Mouse (Mus musculus): ENCODE measurements at regions not wholly inside any gene's neighbourhood (a gene's known extent, or its start where the extent isn't known, plus 50 kb on each side); places are given as distances from the start of the nearest gene placed in this dataset.

DNA sequence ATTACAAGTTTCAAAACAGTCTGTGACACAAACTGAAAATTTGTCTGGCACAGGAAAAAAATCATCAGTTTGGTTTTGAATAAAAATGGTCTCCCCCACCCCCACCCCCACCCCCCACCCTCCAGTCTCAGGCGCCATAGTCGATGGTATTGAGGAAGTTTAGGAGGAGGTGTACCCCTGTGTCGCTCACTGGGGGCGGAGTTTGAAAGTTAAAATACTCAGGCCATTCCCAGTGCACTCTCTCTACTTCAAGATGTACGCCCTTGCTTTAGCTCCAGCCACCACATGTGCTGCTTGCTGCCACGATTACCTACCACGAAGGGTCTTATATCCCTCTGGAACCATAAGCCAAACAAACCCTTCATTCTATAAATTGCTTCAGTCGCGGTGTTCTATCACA, 337.6 kb downstream of the Rapgef2 start:
- H3K27ac ChIP-seq = no peak overlapping the region
- no peaks in the 10 kb centered on the region for H3K4me1 ChIP-seq
- H3K27me3 ChIP-seq (ENCODE audit: insufficient read depth, poor library complexity, severe bottlenecking) = no peaks in the 10 kb centered on the region
- no peaks in the 10 kb centered on the region for H3K36me3 ChIP-seq
- no peak for DNase-seq (ENCODE audit: low spot score)
- no peak overlapping the region for H3K4me3 ChIP-seq
- H3K9me3 ChIP-seq = no peaks in the 10 kb centered on the region
- whole genome bisulfite sequencing = 81% methylated on average over 9 of the region's 9 CpGs

DNA sequence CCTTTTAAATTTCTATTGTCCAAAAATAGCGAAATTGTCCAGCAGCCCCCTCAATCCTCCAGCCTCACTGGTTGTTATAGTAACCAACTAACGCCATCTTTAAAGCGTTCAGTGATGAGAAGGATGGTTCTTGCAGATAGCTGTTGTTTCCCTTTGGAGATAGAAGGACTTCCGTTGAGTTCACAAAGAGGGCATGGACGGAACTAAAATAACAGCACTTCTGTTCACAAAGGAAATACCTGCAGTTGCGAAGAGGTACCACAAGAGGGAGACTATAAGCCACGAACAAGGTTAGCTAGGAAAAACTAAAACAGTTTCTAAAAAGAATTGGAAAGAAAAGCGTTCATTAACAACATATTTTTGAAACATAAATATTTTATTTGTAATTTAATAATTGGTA, 338.1 kb downstream of the Rapgef2 start:
- 26% methylated on average over 8 of the region's 8 CpGs for WGBS
- Histone ChIP-seq H3K4me1 (no peaks in the 10 kb centered on the region), H3K36me3 (no peaks in the 10 kb centered on the region)

DNA sequence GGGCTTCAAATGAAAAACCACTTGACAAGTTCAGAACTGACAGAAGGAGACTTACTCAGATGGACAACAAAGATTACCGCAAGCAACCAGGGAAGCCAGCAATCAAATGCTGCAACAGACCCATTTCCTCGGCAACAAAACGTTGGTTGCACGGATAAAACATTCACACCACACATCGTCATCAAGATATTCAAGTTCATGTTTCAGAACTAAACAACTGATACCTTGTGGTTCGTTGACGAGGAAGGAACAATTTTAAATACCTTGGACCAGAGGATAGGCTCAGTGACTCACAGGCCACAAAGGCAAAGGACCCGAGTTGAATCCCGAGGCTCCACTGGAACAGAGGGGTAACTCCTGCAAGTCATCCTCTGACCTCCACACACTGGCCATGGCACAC, 339.1 kb downstream of the Rapgef2 start:
- no peaks in the 10 kb centered on the region for H3K36me3 ChIP-seq
- DNase-seq (ENCODE audit: low spot score) = no peak
- no peak overlapping the region for H3K27ac ChIP-seq
- H3K27me3 ChIP-seq (ENCODE audit: insufficient read depth, poor library complexity, severe bottlenecking) = no peaks in the 10 kb centered on the region
- H3K9me3 ChIP-seq = no peaks in the 10 kb centered on the region
- H3K4me1 ChIP-seq = no peaks in the 10 kb centered on the region
- H3K4me3 ChIP-seq = no peak overlapping the region
- 86% methylated on average over 9 of the region's 9 CpGs for WGBS

More for the DNA sequence above, 338.1 kb downstream of the Rapgef2 start:
- no peak for DNase-seq (ENCODE audit: low spot score)
- H3K27ac ChIP-seq = no peak overlapping the region
- H3K9me3 ChIP-seq = no peaks in the 10 kb centered on the region
- H3K27me3 ChIP-seq (ENCODE audit: insufficient read depth, poor library complexity, severe bottlenecking) = no peaks in the 10 kb centered on the region
- no peak overlapping the region for H3K4me3 ChIP-seq

DNA sequence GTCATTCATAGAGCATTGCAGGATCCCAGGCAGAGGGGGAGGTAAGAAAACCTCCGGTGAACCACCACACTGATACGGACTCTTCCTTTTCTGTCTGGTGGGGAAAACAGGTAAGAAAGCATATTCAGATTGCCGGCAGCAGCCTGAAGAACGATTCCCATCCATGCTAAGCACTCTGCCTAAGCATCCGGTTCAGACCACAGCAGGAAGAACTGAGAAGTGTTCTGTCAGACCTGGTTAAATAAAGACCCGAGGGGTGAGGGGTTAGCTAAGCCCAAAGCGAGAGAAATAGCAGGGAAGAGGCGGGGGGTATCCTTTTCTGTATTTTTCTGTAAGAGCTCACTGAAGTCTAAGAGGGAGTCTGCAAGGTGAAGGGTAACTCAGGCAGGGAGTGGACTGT, 342.1 kb downstream of the Rapgef2 start:
- Histone ChIP-seq H3K36me3 (no peaks in the 10 kb centered on the region), H3K27me3 (ENCODE audit: insufficient read depth, poor library complexity, severe bottlenecking) (no peaks in the 10 kb centered on the region), H3K4me1 (no peaks in the 10 kb centered on the region), H3K9me3 (no peaks in the 10 kb centered on the region), H3K27ac (no peak overlapping the region), H3K4me3 (no peak overlapping the region)
- WGBS = 75% methylated on average over 8 of the region's 8 CpGs
- no peak for DNase-seq (ENCODE audit: low spot score)

DNA sequence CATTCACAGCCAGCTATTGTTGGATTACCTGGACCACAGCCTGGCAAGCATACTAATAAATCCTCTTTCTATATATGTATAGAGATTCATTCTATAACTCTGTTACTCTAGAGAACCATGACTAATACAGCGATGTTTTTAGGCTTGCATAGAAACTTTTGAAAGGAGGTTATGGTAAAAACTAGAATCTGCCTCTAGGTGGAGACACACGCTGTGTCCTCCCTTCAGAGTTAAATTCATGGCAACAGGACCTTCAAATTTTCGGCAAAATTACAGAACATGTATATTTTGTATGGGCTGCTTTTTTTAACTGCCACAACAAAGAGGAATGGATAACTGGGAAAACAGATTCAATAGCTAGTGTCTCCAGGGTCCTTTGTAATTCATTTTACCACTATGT, 353.3 kb downstream of the Rapgef2 start:
- no peaks in the 10 kb centered on the region for H3K4me1 ChIP-seq
- H3K9me3 ChIP-seq = no peaks in the 10 kb centered on the region
- 69% methylated on average over 3 of the region's 3 CpGs for WGBS
- no peak overlapping the region for H3K4me3 ChIP-seq
- no peaks in the 10 kb centered on the region for H3K27me3 ChIP-seq (ENCODE audit: insufficient read depth, poor library complexity, severe bottlenecking)
- no peak overlapping the region for H3K27ac ChIP-seq
- H3K36me3 ChIP-seq = no peaks in the 10 kb centered on the region
- no peak for DNase-seq (ENCODE audit: low spot score)

DNA sequence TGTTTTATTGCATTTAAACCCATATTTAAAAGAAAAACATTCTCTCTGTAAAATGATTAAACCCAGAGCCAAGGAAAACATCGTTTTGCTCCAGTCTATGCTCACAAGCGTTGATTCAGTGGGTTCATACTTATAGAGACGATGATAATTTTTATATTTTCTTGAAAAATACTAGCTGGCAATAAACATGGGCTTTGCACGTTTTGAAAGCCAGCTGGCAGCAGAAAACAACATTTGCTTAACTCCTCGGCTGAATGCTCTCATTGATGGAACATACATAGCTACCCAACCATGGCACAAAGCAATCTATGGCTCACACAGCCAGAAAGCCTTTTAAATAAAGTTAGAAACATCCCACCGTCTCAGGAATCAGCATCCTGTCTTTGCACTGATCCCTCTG, 366.5 kb downstream of the Rapgef2 start:
- Histone ChIP-seq H3K4me1 (no peaks in the 10 kb centered on the region), H3K27ac (no peak overlapping the region), H3K27me3 (ENCODE audit: insufficient read depth, poor library complexity, severe bottlenecking) (no peaks in the 10 kb centered on the region), H3K36me3 (no peaks in the 10 kb centered on the region), H3K9me3 (no peaks in the 10 kb centered on the region), H3K4me3 (no peak overlapping the region)
- no peak for DNase-seq (ENCODE audit: low spot score)
- 57% methylated on average over 6 of the region's 6 CpGs for WGBS

DNA sequence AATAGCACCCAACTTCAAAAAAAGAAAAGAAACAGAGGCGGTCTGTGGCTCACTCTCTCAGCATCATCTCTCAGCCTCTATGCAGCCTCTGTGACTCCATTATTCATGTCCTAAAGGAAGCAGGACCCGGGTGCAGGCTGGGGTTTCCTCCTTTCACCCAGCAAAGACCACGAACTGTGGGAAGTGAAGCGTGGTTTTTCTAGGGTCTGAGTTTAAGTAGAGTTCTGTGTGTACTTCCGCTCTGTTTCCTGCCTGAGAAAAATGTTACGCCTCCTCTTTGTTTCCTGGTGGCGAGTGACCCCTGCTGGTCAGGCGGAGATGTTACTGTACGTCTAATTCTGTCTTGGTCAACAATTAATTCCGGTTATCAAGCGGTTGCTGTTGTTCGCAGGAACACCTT, 366.9 kb downstream of the Rapgef2 start:
- Histone ChIP-seq H3K27ac (0 out of 2 replicates have a peak overlapping the region, but pooled peaks have one; percentile 63), H3K27me3 (ENCODE audit: insufficient read depth, poor library complexity, severe bottlenecking) (no peaks in the 10 kb centered on the region), H3K9me3 (no peaks in the 10 kb centered on the region), H3K4me3 (peak overlapping the region; percentile 43), H3K4me1 (no peaks in the 10 kb centered on the region), H3K36me3 (no peaks in the 10 kb centered on the region)
- peak; percentile 78 for DNase-seq (ENCODE audit: low spot score)
- WGBS = 26% methylated on average over 12 of the region's 12 CpGs

DNA sequence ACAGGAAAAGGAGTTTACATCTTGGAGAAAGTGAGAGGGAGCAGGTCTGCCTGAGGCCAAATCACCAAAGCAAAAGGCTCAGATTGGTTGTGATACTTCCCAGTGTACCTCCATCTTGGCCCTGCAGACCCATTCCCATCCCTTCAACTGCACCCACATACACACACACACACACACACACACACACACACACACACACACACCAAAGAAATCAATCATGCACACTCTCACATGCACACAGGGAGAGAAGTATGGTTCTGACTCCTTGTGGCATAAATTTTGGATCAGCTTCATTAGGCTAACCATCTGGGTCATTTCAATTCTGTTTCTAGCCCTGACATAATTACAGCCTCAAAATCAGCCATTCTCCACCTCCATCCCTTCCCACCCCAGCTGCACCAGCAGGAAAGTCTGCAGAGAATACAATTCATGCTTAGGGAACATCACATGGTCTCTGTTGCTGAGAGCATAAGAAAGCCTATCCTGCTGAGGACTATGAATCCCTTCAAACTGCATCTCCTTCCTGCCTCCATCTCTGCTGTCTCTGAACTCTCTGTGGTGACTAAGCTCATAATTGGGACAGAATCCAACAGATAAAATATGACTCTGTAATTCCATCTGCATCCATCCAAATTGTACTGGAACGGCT, 378.0 kb downstream of the Rapgef2 start:
- no peaks in the 10 kb centered on the region for H3K27me3 ChIP-seq (ENCODE audit: insufficient read depth, poor library complexity, severe bottlenecking)
- no peaks in the 10 kb centered on the region for H3K4me1 ChIP-seq
- H3K9me3 ChIP-seq = no peaks in the 10 kb centered on the region
- H3K27ac ChIP-seq = no peak overlapping the region
- no peak for DNase-seq (ENCODE audit: low spot score)
- H3K36me3 ChIP-seq = no peaks in the 10 kb centered on the region
- WGBS = 78% methylated on average over 1 of the region's 1 CpGs
- no peak overlapping the region for H3K4me3 ChIP-seq

DNA sequence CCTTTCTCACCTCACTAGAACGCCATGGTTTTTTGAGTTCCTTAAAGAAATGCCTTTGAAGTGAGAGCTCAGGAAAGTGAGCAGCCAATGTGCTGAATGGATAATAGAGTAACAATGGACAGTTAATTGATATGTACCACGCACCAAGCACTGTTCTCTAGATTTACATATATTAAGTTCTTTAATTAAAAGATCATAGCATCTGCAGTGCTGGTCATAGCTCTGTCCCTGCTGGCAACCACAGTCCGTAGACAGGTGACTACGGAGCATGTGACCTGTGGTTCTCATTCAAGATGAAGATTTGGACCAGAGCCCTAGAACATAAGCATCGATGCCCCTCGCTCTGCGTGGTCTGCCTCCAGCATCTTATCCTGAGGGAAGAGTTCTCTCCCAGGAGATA, 378.5 kb downstream of the Rapgef2 start:
- H3K4me3 ChIP-seq = no peak overlapping the region
- no peak overlapping the region for H3K27ac ChIP-seq
- H3K36me3 ChIP-seq = no peaks in the 10 kb centered on the region
- H3K9me3 ChIP-seq = no peaks in the 10 kb centered on the region
- whole genome bisulfite sequencing = 85% methylated on average over 7 of the region's 7 CpGs
- H3K27me3 ChIP-seq (ENCODE audit: insufficient read depth, poor library complexity, severe bottlenecking) = no peaks in the 10 kb centered on the region
- H3K4me1 ChIP-seq = no peaks in the 10 kb centered on the region
- no peak for DNase-seq (ENCODE audit: low spot score)

DNA sequence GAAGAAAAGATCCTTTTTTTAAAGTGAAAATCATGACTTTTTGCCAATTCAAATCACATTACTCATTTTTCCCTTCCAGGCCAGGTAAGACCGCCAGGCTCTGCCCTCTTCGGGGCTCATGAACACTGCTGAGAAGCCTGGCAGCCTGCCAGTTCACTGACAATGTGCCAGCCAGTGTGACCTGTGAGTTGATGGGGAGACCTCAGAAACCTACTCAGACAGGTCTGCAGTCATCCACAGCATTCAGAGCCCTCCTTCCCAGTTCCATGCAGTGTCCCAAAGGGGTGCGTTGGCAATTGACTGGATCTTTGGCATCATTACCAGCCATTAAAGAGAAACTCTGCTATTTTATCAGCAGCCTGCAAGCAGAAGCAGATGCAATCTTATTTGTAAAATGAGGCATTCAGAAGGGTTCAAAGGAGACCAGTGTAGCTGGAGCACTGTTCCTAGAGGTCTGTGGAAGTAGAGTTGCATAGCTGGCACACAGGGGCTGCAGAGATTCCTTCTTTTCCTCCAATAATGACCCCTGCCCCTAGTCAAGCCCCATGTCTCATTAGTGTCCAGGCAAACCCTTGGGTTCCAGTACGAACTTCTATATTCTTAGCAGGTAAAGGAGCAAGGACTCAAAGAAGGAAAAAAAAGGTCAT, 384.4 kb downstream of the Rapgef2 start:
- DNase-seq (ENCODE audit: low spot score) = no peak
- no peaks in the 10 kb centered on the region for H3K36me3 ChIP-seq
- 0 out of 2 replicates have a peak overlapping the region, but pooled peaks have one; percentile 10 for H3K27ac ChIP-seq
- peak overlapping the region; percentile 39 for H3K4me3 ChIP-seq
- H3K9me3 ChIP-seq = no peaks in the 10 kb centered on the region
- peaks cover 10% of the 10 kb centered on the region; the same call in 1 of the 2 replicates for H3K4me1 ChIP-seq
- WGBS = 54% methylated on average over 4 of the region's 4 CpGs
- H3K27me3 ChIP-seq (ENCODE audit: insufficient read depth, poor library complexity, severe bottlenecking) = no peaks in the 10 kb centered on the region

DNA sequence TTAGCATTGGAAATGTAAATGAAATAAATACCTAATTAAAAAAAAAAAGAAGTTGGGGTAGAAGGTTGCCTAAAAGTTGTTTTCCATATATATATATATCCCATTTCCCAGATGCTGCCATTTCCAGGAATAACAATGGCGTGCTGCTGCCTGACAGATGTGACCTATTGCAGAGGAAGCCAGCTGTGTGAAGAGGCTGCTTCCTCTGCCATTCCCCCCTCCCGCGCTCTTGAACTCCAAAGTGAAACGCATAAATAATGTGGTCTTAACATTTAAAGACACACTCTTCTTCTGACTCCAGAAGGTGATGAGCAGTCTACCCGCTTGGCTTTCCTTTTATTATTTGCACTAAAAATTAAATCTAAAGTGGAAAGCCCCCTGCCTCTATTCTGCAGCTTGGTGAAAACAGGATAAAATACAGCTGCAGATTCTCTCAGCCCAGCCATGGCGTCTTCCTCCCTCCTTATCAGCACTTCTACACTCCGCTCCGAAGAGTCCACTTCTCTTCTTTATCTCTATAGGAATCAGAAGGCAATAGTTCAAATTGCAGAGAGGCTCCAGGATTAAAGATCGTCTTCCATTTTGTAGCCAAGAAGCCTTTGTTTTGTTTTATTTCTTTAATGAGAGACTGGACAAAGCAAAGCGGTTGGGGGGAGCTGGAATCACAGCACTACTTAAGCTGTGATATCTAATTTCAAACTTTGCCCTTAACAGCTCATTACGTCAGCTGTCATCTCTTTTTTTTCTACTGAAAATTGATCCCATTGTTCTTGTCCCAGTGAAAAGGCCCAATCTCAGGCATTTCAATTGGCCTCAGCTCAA, 385.1 kb downstream of the Rapgef2 start:
- Histone ChIP-seq H3K4me3 (peak overlapping the region; percentile 39), H3K4me1 (peaks cover 10% of the 10 kb centered on the region; the same call in 1 of the 2 replicates), H3K36me3 (no peaks in the 10 kb centered on the region), H3K27ac (peak overlapping the region; percentile 29; the same call in 1 of the 2 replicates), H3K9me3 (no peaks in the 10 kb centered on the region), H3K27me3 (ENCODE audit: insufficient read depth, poor library complexity, severe bottlenecking) (no peaks in the 10 kb centered on the region)
- WGBS = 25% methylated on average over 11 of the region's 11 CpGs
- no peak for DNase-seq (ENCODE audit: low spot score)

DNA sequence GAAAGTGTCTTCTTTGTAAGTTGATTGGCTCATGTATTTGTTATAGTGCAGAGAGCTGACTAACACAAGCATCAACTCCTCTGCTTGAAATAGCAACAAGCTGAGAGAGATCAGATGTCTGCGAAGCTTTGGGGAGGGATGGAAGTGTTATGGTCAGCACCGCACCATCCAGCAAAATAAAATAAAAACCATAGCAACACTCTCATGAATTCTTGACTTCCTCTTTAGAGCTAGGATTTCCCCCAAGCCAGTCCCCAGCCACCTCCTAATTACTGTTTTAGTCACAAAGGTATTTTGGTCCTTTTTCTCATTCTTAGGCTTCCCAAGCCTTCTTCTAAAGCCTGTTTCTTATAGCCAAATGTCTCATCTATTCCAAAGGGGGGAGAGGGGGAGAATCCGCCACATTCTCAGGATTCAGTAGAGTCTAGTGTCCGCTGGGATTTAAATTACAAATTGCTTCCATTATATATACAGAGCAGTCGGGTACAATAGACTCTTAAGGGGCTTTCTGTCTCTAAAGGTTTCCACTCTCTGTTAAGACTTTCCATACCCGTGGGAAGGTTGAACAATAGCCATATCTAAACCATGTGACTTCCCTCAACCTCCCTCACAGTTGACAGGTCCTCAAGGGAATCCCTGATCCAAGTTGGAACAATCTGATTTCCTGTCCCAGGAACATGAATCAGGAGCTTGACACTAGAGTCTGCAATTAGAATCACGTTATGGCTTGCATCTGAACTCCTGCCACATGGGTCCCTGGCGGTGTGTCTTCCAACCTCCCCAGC, 386.7 kb downstream of the Rapgef2 start:
- Histone ChIP-seq H3K4me3 (no peak overlapping the region), H3K27ac (no peak overlapping the region), H3K36me3 (no peaks in the 10 kb centered on the region), H3K9me3 (no peaks in the 10 kb centered on the region), H3K4me1 (peaks cover 10% of the 10 kb centered on the region; the same call in 1 of the 2 replicates), H3K27me3 (ENCODE audit: insufficient read depth, poor library complexity, severe bottlenecking) (no peaks in the 10 kb centered on the region)
- 70% methylated on average over 8 of the region's 8 CpGs for WGBS
- no peak for DNase-seq (ENCODE audit: low spot score)

All from heart, embryonic 10.5 days (tissue).